Mouse (Mus musculus) spleen, embryonic (tissue): ENCODE measurements at regions not wholly inside any gene's neighbourhood (a gene's known extent, or its start where the extent isn't known, plus 50 kb on each side); places are given as distances from the start of the nearest gene placed in this dataset.

Experiments
- CTCF ChIA-PET: fragments of 350-600 bp; sonication (Branson Sonifier 250); formaldehyde crosslinking; loops from one replicate; lab custom pipeline; 2022; lab: Charles Lee

DNA sequence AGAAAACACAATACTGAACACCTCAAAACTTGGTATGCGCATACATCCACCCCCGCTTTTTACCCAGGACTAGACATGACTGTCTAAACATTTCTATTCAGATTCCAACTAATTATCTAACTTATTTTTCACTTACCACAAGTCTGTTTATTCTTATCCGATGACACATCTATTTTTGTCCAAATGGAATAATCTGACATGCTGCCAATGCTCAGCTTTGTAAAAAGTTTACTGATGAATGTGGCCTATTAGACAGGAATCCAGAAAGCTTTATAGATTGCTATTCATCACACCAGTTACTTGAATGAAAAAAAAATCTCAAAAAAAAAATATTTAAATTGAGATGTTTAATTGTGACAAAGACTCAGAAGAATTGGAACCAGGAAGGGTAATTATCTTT lies 789.6 kb upstream of the Gm21833 start:
- CTCF ChIA-PET, result interaction anchor here (0.7 kb wide), 1 partner anchor 968 kb away, joined by 3 read pairs; no protein-coding TSS in a partner anchor
